Mouse (Mus musculus) erythroblast, embryonic 14.5 days (primary cell): ENCODE measurements around the gene Csnk2a2. TPM values are rescaled to one million over a fixed set of nuclear protein-coding genes. Genes with fewer than 3 reads are reported as not detected.

Source experiments
- H3K27me3 ChIP-seq: 2 replicates; pipeline ENCODE4 v1.6.1; 2012; ENCODE audit warnings: inconsistent platforms; ENCODE audit not compliant: control insufficient read depth
- H3K36me3 ChIP-seq: 2 replicates; pipeline ENCODE4 v1.6.1; 2012; ENCODE audit warnings: mild to moderate bottlenecking, inconsistent platforms; ENCODE audit not compliant: control insufficient read depth
- H3K4me1 ChIP-seq: 2 replicates; pipeline ENCODE4 v1.6.1; 2012; ENCODE audit warnings: inconsistent platforms; ENCODE audit not compliant: control insufficient read depth
- H3K4me3 ChIP-seq: replicated peaks from 2 replicates; pipeline ENCODE3; 2012; ENCODE audit warnings: moderate library complexity, mild to moderate bottlenecking, inconsistent platforms
- H3K9me3 ChIP-seq: 2 replicates; pipeline ENCODE4 v1.6.1; 2012; ENCODE audit warnings: low read length, inconsistent platforms, mixed read lengths; ENCODE audit not compliant: control insufficient read depth
- GATA1 ChIP-seq: IDR thresholded peaks from 2 replicates; pipeline ENCODE4 v1.6.1; 2012; ENCODE audit warnings: low read length, inconsistent platforms, mixed read lengths
- TAL1 ChIP-seq: IDR thresholded peaks from 3 replicates; pipeline ENCODE4 v1.6.1; 2012; ENCODE audit warnings: low read length, inconsistent platforms, mixed read lengths
- polyA plus RNA-seq: library from polyadenylated mRNA; stranded (reverse); fragments of >175 nt; gene quantifications from 2 replicates; pipeline ENCODE4 v1.2.3, GENCODE M21; 2012

Gene Csnk2a2
- polyA plus RNA-seq: 0.80 and 0.85 TPM in 2 replicates

- TF ChIP-seq GATA1 (no peak), TAL1 (no peak)
- Histone ChIP-seq H3K36me3 (peaks cover 21% of the 10 kb centered on the region), H3K27me3 (peaks cover 2% of the 10 kb centered on the region; the same call in 1 of the 2 replicates), H3K9me3 (no peaks in the 10 kb centered on the region), H3K4me1 (peaks cover 23% of the 10 kb centered on the region), H3K4me3 (peak within 1 kb of the TSS; percentile 84)
These were observed at the start of gene Csnk2a2 for GRCm38 (mm10) chr8:95490006-95490405. Gene Csnk2a2 (minus strand): TSS chr8:95490039.

GRCm38 (mm10) chr8:95539487-95539886 lies 49.6 kb upstream of the Csnk2a2 start:
- H3K4me3 ChIP-seq: no peak overlapping the region
- H3K27me3 ChIP-seq: no peaks in the 10 kb centered on the region; the same call in 1 of the 2 replicates
- no peaks in the 10 kb centered on the region for H3K36me3 ChIP-seq
- H3K4me1 ChIP-seq: no peaks in the 10 kb centered on the region
- TF ChIP-seq GATA1 (no peak), TAL1 (no peak)
- peaks cover 2% of the 10 kb centered on the region; the same call in 1 of the 2 replicates for H3K9me3 ChIP-seq

GRCm38 (mm10) chr8:95533584-95534387 lies 43.9 kb upstream of the Csnk2a2 start, which contains the start of gene Ccdc113:
Gene Ccdc113 (plus strand): TSS chr8:95534085.
- no peak for TF ChIP-seq GATA1
- TF ChIP-seq TAL1: no peak
- Histone ChIP-seq H3K9me3 (peaks cover 2% of the 10 kb centered on the region; the same call in 1 of the 2 replicates), H3K36me3 (no peaks in the 10 kb centered on the region), H3K4me1 (peaks cover 5% of the 10 kb centered on the region), H3K27me3 (peaks cover 7% of the 10 kb centered on the region), H3K4me3 (peak within 1 kb of the TSS; percentile 29)

GRCm38 (mm10) chr8:95532206-95532605 lies 42.4 kb upstream of the Csnk2a2 start:
- Histone ChIP-seq H3K4me1 (peaks cover 5% of the 10 kb centered on the region), H3K27me3 (peaks cover 7% of the 10 kb centered on the region), H3K4me3 (no peak overlapping the region), H3K9me3 (peaks cover 2% of the 10 kb centered on the region; the same call in 1 of the 2 replicates), H3K36me3 (no peaks in the 10 kb centered on the region)
- no peak for TF ChIP-seq GATA1
- TF ChIP-seq TAL1: no peak

- H3K4me3 ChIP-seq: no peak overlapping the region
- peaks cover under 1% of the 10 kb centered on the region for H3K27me3 ChIP-seq
- H3K4me1 ChIP-seq: peaks cover 2% of the 10 kb centered on the region
- H3K9me3 ChIP-seq: no peaks in the 10 kb centered on the region
- TF ChIP-seq TAL1: no peak
- no peak for TF ChIP-seq GATA1
- H3K36me3 ChIP-seq: no peaks in the 10 kb centered on the region
These were observed 39.0 kb upstream of the Csnk2a2 start for GRCm38 (mm10) chr8:95528750-95529310.

- Histone ChIP-seq H3K4me1 (no peaks in the 10 kb centered on the region), H3K4me3 (no peak overlapping the region), H3K9me3 (no peaks in the 10 kb centered on the region), H3K27me3 (no peaks in the 10 kb centered on the region), H3K36me3 (no peaks in the 10 kb centered on the region)
- TF ChIP-seq TAL1: no peak
- TF ChIP-seq GATA1: no peak
These were observed 38.4 kb upstream of the Csnk2a2 start for GRCm38 (mm10) chr8:95528194-95528593.

GRCm38 (mm10) chr8:95523991-95524390 lies 34.2 kb upstream of the Csnk2a2 start:
- TF ChIP-seq GATA1: no peak
- no peak for TF ChIP-seq TAL1
- Histone ChIP-seq H3K4me3 (no peak overlapping the region), H3K27me3 (no peaks in the 10 kb centered on the region), H3K9me3 (no peaks in the 10 kb centered on the region), H3K36me3 (no peaks in the 10 kb centered on the region), H3K4me1 (no peaks in the 10 kb centered on the region)

GRCm38 (mm10) chr8:95516928-95517327 lies 27.1 kb upstream of the Csnk2a2 start:
- H3K27me3 ChIP-seq: no peaks in the 10 kb centered on the region
- no peak overlapping the region for H3K4me3 ChIP-seq
- TF ChIP-seq TAL1 (no peak), GATA1 (no peak)

GRCm38 (mm10) chr8:95513219-95513618 lies 23.4 kb upstream of the Csnk2a2 start:
- Histone ChIP-seq H3K27me3 (no peaks in the 10 kb centered on the region), H3K9me3 (no peaks in the 10 kb centered on the region), H3K36me3 (no peaks in the 10 kb centered on the region), H3K4me1 (no peaks in the 10 kb centered on the region), H3K4me3 (no peak overlapping the region)
- no peak for TF ChIP-seq TAL1
- no peak for TF ChIP-seq GATA1

More at GRCm38 (mm10) chr8:95516928-95517327, 27.1 kb upstream of the Csnk2a2 start:
- H3K4me1 ChIP-seq: no peaks in the 10 kb centered on the region
- no peaks in the 10 kb centered on the region for H3K36me3 ChIP-seq
- H3K9me3 ChIP-seq: no peaks in the 10 kb centered on the region
